Mouse (Mus musculus): ENCODE measurements at regions not wholly inside any gene's neighbourhood (a gene's known extent, or its start where the extent isn't known, plus 50 kb on each side); places are given as distances from the start of the nearest gene placed in this dataset.
"Not testable (repeated sequence)": the region's sequence is repeated elsewhere in the genome, so short reads cannot be mapped to it uniquely, and the experiment has no call there.

GRCm38 (mm10) chr12:54532062-54532461 lies 124.3 kb downstream of the Sptssa start:
- Histone ChIP-seq H3K4me1 (ENCODE audit: control insufficient read depth, insufficient read depth, low read length) (peaks cover 5% of the 10 kb centered on the region; the same call in 1 of the 2 replicates), H3K27ac (ENCODE audit: low read length) (no peak overlapping the region), H3K36me3 (ENCODE audit: control insufficient read depth, insufficient read depth, low read length) (no peaks in the 10 kb centered on the region), H3K27me3 (ENCODE audit: control insufficient read depth, insufficient read depth, low read length) (no peaks in the 10 kb centered on the region), H3K4me3 (ENCODE audit: low read depth, low read length) (no peak overlapping the region), H3K9me3 (ENCODE audit: control insufficient read depth, low read depth, low read length) (no peaks in the 10 kb centered on the region; the same call in 1 of the 2 replicates), H3K4me2 (replicated peaks; ENCODE audit: low read depth, low read length) (no peak overlapping the region), H3K9ac (replicated peaks; ENCODE audit: low read depth, low read length) (no peak overlapping the region)
- ATAC-seq (ENCODE audit: insufficient number of reproducible peaks, insufficient read depth, low FRiP score, low read depth): no peak
- 86% methylated on average over 8 of the region's 8 CpGs for WGBS

- ATAC-seq (ENCODE audit: insufficient number of reproducible peaks, insufficient read depth, low FRiP score, low read depth): no peak
- no peaks in the 10 kb centered on the region; the same call in 1 of the 2 replicates for H3K9me3 ChIP-seq (ENCODE audit: control insufficient read depth, low read depth, low read length)
- no peak overlapping the region for H3K27ac ChIP-seq (ENCODE audit: low read length)
Measured at GRCm38 (mm10) chr12:54528046-54528445, 128.3 kb downstream of the Sptssa start.

GRCm38 (mm10) chr12:54527577-54527976 lies 128.8 kb downstream of the Sptssa start:
- Histone ChIP-seq H3K4me2 (replicated peaks; ENCODE audit: low read depth, low read length) (no peak overlapping the region), H3K9ac (replicated peaks; ENCODE audit: low read depth, low read length) (no peak overlapping the region), H3K27ac (ENCODE audit: low read length) (no peak overlapping the region), H3K36me3 (ENCODE audit: control insufficient read depth, insufficient read depth, low read length) (no peaks in the 10 kb centered on the region), H3K4me3 (ENCODE audit: low read depth, low read length) (no peak overlapping the region), H3K9me3 (ENCODE audit: control insufficient read depth, low read depth, low read length) (no peaks in the 10 kb centered on the region; the same call in 1 of the 2 replicates), H3K4me1 (ENCODE audit: control insufficient read depth, insufficient read depth, low read length) (no peaks in the 10 kb centered on the region), H3K27me3 (ENCODE audit: control insufficient read depth, insufficient read depth, low read length) (no peaks in the 10 kb centered on the region)
- ATAC-seq (ENCODE audit: insufficient number of reproducible peaks, insufficient read depth, low FRiP score, low read depth): no peak
- 48% methylated on average over 2 of the region's 2 CpGs for WGBS

More at GRCm38 (mm10) chr12:54528046-54528445, 128.3 kb downstream of the Sptssa start:
- Histone ChIP-seq H3K9ac (replicated peaks; ENCODE audit: low read depth, low read length) (no peak overlapping the region), H3K36me3 (ENCODE audit: control insufficient read depth, insufficient read depth, low read length) (no peaks in the 10 kb centered on the region), H3K4me3 (ENCODE audit: low read depth, low read length) (no peak overlapping the region), H3K4me1 (ENCODE audit: control insufficient read depth, insufficient read depth, low read length) (no peaks in the 10 kb centered on the region), H3K4me2 (replicated peaks; ENCODE audit: low read depth, low read length) (no peak overlapping the region), H3K27me3 (ENCODE audit: control insufficient read depth, insufficient read depth, low read length) (no peaks in the 10 kb centered on the region)

DNA sequence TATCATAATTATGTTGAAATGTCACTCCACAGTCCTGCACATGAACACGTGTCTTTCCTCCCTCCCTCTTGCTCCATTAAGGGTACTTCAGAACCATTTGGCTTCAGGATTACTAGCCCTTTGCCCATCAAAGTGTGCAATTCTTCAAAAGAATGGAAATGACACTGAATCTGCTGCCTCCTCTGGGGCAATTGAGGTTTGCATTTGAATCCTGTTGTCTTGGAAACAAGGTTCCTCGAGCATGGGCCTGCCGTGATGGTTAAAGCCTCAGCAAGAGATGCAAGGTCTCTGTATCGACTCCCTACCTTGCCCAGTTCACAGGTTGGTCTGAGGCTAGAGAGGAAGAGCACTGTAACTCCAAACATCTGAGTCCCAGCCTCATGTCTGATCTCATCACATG lies 136.0 kb downstream of the Sptssa start:
- no peak for ATAC-seq (ENCODE audit: insufficient number of reproducible peaks, insufficient read depth, low FRiP score, low read depth)
- H3K4me1 ChIP-seq (ENCODE audit: control insufficient read depth, insufficient read depth, low read length): peaks cover 3% of the 10 kb centered on the region; the same call in 1 of the 2 replicates
- WGBS: 44% methylated on average over 4 of the region's 4 CpGs
- no peaks in the 10 kb centered on the region for H3K9me3 ChIP-seq (ENCODE audit: control insufficient read depth, low read depth, low read length)
- H3K9ac ChIP-seq (replicated peaks; ENCODE audit: low read depth, low read length): no peak overlapping the region
- no peaks in the 10 kb centered on the region for H3K27me3 ChIP-seq (ENCODE audit: control insufficient read depth, insufficient read depth, low read length)
- H3K4me2 ChIP-seq (replicated peaks; ENCODE audit: low read depth, low read length): no peak overlapping the region
- H3K27ac ChIP-seq (ENCODE audit: low read length): no peak overlapping the region
- H3K36me3 ChIP-seq (ENCODE audit: control insufficient read depth, insufficient read depth, low read length): no peaks in the 10 kb centered on the region
- H3K4me3 ChIP-seq (ENCODE audit: low read depth, low read length): no peak overlapping the region

DNA sequence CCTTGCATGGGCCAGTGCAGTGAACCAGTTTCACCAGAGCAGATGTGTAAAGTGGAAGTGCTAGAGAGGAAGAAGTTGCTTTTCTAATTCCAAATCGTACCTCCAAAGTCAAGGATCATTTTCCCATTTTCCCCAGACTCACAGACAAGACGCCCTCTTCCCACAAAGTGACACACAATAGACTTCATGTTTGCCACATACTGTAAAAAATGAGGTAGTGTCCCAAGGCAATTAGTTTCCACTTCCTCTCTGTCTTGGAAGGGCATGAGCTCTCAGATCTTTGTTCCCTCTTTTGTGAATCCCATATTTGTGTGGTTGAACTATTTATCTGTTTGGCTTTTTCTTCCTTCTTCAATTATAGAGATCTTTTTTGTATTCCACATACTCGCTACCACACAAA lies 137.0 kb downstream of the Sptssa start:
- H3K9ac ChIP-seq (replicated peaks; ENCODE audit: low read depth, low read length): no peak overlapping the region
- peaks cover 5% of the 10 kb centered on the region; the same call in 1 of the 2 replicates for H3K4me1 ChIP-seq (ENCODE audit: control insufficient read depth, insufficient read depth, low read length)
- no peaks in the 10 kb centered on the region for H3K36me3 ChIP-seq (ENCODE audit: control insufficient read depth, insufficient read depth, low read length)
- 71% methylated on average over 3 of the region's 3 CpGs for WGBS
- ATAC-seq (ENCODE audit: insufficient number of reproducible peaks, insufficient read depth, low FRiP score, low read depth): no peak
- H3K27me3 ChIP-seq (ENCODE audit: control insufficient read depth, insufficient read depth, low read length): no peaks in the 10 kb centered on the region
- H3K4me3 ChIP-seq (ENCODE audit: low read depth, low read length): no peak overlapping the region
- H3K27ac ChIP-seq (ENCODE audit: low read length): no peak overlapping the region
- no peak overlapping the region for H3K4me2 ChIP-seq (replicated peaks; ENCODE audit: low read depth, low read length)
- no peaks in the 10 kb centered on the region for H3K9me3 ChIP-seq (ENCODE audit: control insufficient read depth, low read depth, low read length)

GRCm38 (mm10) chr12:54517265-54517664 lies 139.1 kb downstream of the Sptssa start:
- no peak for ATAC-seq (ENCODE audit: insufficient number of reproducible peaks, insufficient read depth, low FRiP score, low read depth)
- Histone ChIP-seq H3K4me2 (replicated peaks; ENCODE audit: low read depth, low read length) (no peak overlapping the region), H3K4me1 (ENCODE audit: control insufficient read depth, insufficient read depth, low read length) (peaks cover 5% of the 10 kb centered on the region; the same call in 1 of the 2 replicates), H3K36me3 (ENCODE audit: control insufficient read depth, insufficient read depth, low read length) (no peaks in the 10 kb centered on the region), H3K9ac (replicated peaks; ENCODE audit: low read depth, low read length) (no peak overlapping the region), H3K9me3 (ENCODE audit: control insufficient read depth, low read depth, low read length) (no peaks in the 10 kb centered on the region), H3K4me3 (ENCODE audit: low read depth, low read length) (no peak overlapping the region), H3K27me3 (ENCODE audit: control insufficient read depth, insufficient read depth, low read length) (no peaks in the 10 kb centered on the region), H3K27ac (ENCODE audit: low read length) (no peak overlapping the region)
- 40% methylated on average over 3 of the region's 3 CpGs for WGBS

DNA sequence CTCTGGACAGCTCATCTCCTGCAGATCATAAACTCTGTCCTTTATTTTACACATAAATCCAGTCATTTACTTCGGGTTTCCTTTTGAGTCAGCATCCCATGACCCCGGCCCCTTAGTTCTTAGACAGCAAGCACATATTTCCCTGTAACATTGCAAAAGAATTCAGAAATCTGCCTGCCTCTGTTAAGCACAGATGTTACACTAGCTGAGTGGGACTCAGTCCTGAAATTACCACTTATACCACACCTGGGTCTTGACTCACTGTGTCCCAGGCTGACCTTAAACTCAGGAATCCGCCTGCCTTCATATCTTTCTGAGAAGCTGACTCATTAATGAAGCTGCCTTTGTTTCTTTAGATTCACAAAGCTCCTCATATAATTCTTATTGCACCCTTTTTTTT lies 139.9 kb downstream of the Sptssa start:
- Histone ChIP-seq H3K4me1 (ENCODE audit: control insufficient read depth, insufficient read depth, low read length) (peaks cover 5% of the 10 kb centered on the region; the same call in 1 of the 2 replicates), H3K27me3 (ENCODE audit: control insufficient read depth, insufficient read depth, low read length) (no peaks in the 10 kb centered on the region), H3K4me3 (ENCODE audit: low read depth, low read length) (no peak overlapping the region), H3K9me3 (ENCODE audit: control insufficient read depth, low read depth, low read length) (no peaks in the 10 kb centered on the region), H3K9ac (replicated peaks; ENCODE audit: low read depth, low read length) (no peak overlapping the region), H3K4me2 (replicated peaks; ENCODE audit: low read depth, low read length) (no peak overlapping the region), H3K36me3 (ENCODE audit: control insufficient read depth, insufficient read depth, low read length) (no peaks in the 10 kb centered on the region), H3K27ac (ENCODE audit: low read length) (peak overlapping the region; percentile 91; the same call in 1 of the 2 replicates)
- ATAC-seq (ENCODE audit: insufficient number of reproducible peaks, insufficient read depth, low FRiP score, low read depth): no peak
- WGBS: 43% methylated on average over 3 of the region's 3 CpGs

GRCm38 (mm10) chr12:54516039-54516438 lies 140.3 kb downstream of the Sptssa start:
- not testable (repeated sequence) for H3K4me2 ChIP-seq (replicated peaks; ENCODE audit: low read depth, low read length); H3K4me3 ChIP-seq (ENCODE audit: low read depth, low read length); H3K9me3 ChIP-seq (ENCODE audit: control insufficient read depth, low read depth, low read length); H3K4me1 ChIP-seq (ENCODE audit: control insufficient read depth, insufficient read depth, low read length); H3K36me3 ChIP-seq (ENCODE audit: control insufficient read depth, insufficient read depth, low read length); H3K27me3 ChIP-seq (ENCODE audit: control insufficient read depth, insufficient read depth, low read length); H3K9ac ChIP-seq (replicated peaks; ENCODE audit: low read depth, low read length)
- ATAC-seq (ENCODE audit: insufficient number of reproducible peaks, insufficient read depth, low FRiP score, low read depth): peak; percentile 56; the same call in 1 of the 2 replicates
- WGBS: 44% methylated on average over 4 of the region's 4 CpGs
- peak overlapping the region; percentile 91 for H3K27ac ChIP-seq (ENCODE audit: low read length)

DNA sequence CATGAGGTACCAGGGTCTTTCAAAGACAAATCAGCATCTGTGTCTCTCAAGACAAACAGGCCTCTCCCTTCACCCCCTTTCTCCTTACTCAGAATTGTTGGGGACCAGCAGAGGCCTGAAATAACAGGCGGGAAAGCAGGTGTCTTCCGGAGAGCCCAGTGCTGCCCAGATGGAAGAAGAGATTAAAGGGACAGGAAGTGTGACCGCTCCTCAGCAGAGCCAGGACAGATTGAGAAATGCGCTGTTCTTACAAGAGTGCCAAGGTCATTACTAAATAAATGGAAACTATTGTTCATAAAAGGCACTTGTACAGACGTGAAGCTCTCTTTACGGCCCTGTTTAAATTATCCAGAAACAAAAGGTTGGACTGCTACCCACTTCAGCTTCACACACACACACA lies 146.5 kb downstream of the Sptssa start:
- Histone ChIP-seq H3K9me3 (ENCODE audit: control insufficient read depth, low read depth, low read length) (no peaks in the 10 kb centered on the region), H3K4me3 (ENCODE audit: low read depth, low read length) (no peak overlapping the region), H3K4me2 (replicated peaks; ENCODE audit: low read depth, low read length) (no peak overlapping the region), H3K27me3 (ENCODE audit: control insufficient read depth, insufficient read depth, low read length) (no peaks in the 10 kb centered on the region), H3K9ac (replicated peaks; ENCODE audit: low read depth, low read length) (no peak overlapping the region), H3K27ac (ENCODE audit: low read length) (peak overlapping the region; percentile 78), H3K4me1 (ENCODE audit: control insufficient read depth, insufficient read depth, low read length) (peaks cover 9% of the 10 kb centered on the region; the same call in 1 of the 2 replicates), H3K36me3 (ENCODE audit: control insufficient read depth, insufficient read depth, low read length) (no peaks in the 10 kb centered on the region)
- 19% methylated on average over 6 of the region's 6 CpGs for WGBS
- ATAC-seq (ENCODE audit: insufficient number of reproducible peaks, insufficient read depth, low FRiP score, low read depth): no peak
